Mouse (Mus musculus): ENCODE measurements around the gene Mtrr. TPM values are rescaled to one million over a fixed set of nuclear protein-coding genes. Genes with fewer than 3 reads are reported as not detected.

Gene Mtrr
- polyA plus RNA-seq (2012; rRNA removed): 14.7 and 20.1 TPM in 2 replicates

DNA sequence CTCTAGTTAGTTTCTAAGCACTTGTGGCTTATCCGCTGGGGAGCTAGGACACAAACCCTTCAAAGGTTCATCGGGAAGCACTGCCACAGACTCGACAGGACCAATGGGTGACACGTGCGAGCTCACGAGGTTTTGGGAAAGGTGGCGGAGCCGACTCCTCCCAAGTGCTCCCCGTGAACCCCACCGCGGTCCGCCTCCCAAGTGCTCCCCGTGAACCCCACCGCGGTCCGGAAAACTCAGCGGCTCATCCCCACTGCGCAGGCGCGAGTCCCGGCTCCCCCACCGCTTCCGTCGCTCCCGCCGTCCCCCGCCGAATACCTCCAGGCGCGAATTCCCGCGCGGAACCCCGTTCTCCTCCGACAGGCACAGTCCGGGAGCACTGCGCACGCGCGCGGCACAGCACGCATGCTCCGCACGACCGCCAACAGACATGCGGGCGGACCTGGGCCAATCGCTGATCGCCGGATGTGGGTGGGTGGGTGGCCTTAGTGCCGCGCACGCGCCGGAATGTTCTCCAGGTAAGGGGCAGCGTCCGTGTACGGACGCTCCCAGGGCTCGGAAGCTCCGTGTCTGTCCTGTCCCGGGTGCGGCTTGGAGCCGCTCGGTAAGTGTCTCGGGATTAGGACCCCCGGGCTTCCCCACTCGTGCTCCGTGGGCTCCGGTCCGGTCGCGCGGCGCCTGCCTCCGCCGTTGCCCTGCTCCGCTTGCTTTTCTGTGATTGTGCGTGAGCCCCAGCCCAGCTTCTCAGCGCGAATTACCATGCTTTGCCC lies at the start of gene Mtrr, which contains the start of gene Fastkd3:
Gene Mtrr, minus strand, starts transcription at position 403 of the 770 bp plus-strand sequence.
Gene Fastkd3, plus strand, starts transcription at position 488 of the 770 bp plus-strand sequence.

DNA sequence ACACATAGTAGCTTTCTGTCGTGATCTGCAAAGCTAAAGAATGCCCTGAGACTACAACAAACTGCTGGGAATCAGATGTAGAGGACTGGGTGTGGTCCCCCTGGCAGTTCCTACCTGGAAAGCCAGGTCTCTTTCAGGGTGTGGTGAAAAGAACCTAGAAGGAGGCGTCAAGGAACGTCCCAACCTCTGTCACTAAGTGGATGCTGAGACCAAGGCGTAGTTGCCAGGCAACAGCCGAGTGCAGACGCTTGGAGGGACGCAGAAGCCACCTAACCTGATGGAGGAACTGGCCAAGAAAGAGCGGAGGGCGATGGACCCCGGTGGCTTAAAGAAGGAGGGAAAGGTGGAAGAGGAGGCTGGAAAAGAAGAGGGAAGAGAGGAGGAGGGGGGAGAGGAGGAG lies 15.2 kb upstream of the Mtrr start, which contains the start of gene 1700001L19Rik:
Gene 1700001L19Rik, plus strand, starts transcription at position 223 of the 400 bp plus-strand sequence.

Other genes with a start within 250 kb of the Mtrr start
- gene Fastkd3, start 85 bp upstream of the Mtrr start, polyA plus RNA-seq (2012; rRNA removed): 22.1 and 31.6 TPM in 2 replicates
- 0.47 and 0.84 TPM in 2 replicates for gene 1700001L19Rik, start 15.3 kb upstream of the Mtrr start, polyA plus RNA-seq (2012; rRNA removed)